Mouse (Mus musculus): ENCODE data around the gene Pla2g5. TPM values are rescaled to one million over a fixed set of nuclear protein-coding genes. Genes with fewer than 3 reads are reported as not detected.
"Not testable (repeated sequence)": the region's sequence is repeated elsewhere in the genome, so short reads cannot be mapped to it uniquely, and the experiment has no call there.

Gene Pla2g5
- total RNA-seq, 2 experiments from 2014 or later, result 0.65 to 2.1 TPM

DNA sequence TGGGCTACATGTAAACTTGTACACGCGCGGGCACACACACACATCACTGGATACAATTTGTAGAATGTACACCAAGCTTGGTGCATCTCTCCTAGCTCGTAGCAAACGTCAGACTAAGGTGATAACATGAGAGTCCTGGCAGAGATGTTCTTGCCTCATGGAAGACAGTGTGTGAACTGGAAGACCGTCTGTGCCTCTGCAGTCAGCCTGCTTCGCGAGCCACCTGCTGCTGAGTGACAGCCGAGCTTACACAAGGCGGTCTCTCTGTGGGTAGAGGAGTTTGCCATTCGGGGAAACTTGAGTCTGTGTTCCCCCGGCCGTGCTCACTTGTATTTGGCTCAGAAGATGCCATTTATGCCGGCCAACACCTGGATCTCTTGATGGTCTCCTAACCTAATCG is 4.8 kb downstream of the Pla2g5 start:
- DNase-seq (ENCODE audit: low spot score in 2 of 2), result peak in 1 of 2 experiments; percentile 28

DNA sequence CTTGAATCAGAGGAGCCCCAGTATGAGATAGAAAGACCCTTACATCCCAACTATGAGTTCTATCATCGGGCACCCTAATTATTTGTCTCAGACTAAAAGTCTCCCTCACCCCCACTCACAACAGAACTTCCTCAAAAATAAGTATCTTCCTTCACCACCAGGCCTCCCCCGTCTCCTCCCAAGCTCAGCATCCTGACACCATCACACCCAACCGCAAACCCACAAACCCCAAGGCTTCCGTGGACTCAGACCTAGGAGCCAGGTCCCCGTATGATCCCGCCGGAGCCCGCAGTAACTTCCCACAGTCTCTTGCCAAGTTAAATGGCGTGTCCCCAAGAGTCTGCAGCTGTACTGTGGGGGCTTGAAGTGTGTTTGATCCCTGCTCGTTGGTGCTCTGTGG is 5.7 kb downstream of the Pla2g5 start:
- DNase-seq (ENCODE audit: low spot score in 2 of 2), result peak in 1 of 2 experiments; percentile 10

DNA sequence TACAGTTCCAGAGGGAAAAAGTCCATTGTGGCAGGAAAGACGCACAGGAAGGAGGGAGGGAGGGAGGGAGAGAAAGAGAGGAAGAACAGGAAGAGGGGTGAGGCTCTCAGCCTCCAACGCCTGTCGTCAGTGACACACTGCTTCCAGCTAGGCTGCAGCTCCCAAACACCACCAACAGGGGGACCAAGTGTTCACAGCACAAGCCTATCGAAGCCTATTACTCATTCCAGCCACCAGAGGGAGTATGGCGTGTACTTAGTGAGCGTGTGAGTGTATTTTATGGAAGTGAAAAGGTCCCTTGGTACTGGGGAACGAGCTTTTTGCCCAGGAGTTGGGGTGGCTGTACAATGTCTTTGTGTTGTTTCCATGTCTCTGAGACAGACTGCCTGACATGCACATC is 6.8 kb downstream of the Pla2g5 start:
- peak; percentile 80 for DNase-seq (ENCODE audit: low spot score in 2 of 2)

DNA sequence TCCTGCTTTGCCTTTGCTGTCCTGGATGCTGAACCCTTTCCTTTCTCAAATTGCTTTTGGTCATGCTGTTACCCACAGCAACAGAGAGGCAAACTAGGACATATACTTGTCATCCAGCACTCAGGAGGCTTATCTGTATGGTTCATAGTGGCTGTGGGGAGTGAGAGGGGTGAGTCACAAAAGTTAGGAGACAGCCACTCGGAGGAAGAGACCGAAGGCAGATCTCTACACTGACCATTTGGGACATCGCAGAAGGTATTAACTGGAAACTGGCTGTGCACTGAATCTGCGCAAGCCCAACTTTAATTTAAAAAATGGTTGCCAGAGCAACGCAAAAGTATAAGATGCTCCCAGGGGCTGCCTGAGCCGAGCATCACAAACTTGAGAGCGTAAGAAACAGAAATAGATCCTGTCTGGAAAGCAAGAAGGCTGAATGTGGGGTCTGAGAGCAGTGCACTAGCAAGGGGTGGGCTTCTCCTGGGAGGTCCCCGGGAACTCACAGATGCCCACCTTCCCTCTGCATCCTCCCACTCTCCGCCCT is 8.1 kb downstream of the Pla2g5 start:
- peak in 1 of 2 experiments; percentile 8 for DNase-seq (ENCODE audit: low spot score in 2 of 2)

DNA sequence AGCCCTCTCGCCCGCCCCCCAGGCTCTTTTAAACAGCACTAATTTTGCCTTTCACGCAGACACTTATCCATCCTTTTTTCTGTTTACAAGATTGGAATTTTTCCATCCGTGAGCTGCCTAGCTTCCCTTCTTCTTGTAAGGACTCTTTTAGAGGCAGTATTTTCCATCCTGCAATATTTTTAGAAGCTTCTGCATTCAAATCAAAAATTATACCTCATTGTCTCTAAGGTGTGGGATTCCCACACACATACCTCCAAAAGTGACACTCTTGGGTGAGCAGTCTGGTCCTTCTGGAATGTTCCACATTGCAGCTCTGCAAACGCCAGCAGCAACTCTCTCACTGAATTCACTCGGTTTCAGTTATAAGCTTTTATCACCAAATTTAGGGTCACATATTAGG is 10.3 kb downstream of the Pla2g5 start:
- no peak for DNase-seq (ENCODE audit: low spot score in 2 of 2)

DNA sequence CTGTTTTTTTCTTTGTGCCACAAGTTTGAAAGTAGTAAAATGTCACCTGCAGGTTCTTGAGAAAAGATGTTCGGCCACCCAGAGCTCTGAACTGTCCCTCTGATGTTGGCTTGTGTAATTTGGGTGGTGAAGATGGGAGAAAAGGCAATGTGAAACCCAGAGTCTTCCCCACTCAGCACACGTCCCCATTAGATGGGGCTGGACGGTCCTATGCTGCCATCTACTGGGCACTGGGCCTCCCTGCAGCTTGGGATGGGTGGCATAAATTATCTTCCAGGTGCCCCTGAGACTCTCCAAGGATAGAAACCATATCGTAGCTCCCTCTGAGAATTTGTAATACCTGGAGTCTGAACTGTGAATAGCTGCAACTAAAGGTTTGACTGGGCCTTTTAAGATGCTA is 11.8 kb downstream of the Pla2g5 start:
- DNase-seq (ENCODE audit: low spot score in 2 of 2), result peak; percentile 88 to 90

DNA sequence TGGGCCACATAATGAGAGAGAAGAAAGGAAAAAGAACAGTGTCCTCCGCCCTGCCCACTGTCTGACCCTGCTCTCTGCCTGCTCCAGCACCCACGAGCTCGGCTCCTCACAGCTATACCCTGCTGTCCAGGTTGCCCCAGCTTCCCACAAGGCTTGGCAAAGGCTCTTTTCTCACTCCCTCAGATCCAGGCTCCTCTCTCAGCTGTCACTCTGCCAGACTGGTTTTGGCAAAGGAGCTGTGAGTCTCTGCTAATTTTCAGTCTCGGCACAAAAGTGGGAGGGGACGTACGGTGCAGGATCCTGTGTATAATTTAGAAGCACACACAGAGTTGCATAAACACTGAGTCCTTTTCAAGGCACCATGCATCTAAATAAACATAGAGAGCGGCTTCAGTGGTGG is 21.9 kb downstream of the Pla2g5 start:
- DNase-seq (ENCODE audit: low spot score in 2 of 2), result peak; percentile 80 to 83

DNA sequence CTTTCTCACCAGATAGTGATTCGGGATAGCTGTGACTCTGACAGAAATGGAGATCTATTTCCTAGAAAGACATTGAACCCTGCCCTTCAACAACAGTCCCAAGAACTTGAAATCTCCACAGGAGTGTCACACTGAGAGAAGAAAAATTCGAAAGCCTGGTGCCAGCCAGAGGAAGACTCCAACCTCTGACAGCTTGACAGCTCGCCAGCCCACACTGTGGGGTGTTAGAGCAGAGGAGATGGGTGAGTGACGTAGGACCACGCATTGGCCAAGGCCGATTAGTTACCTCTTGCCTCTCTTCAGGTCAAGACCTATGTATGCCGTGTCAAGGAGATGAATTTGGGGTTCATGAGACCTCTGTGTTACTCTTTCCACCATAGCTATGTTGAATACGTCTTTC is 22.6 kb downstream of the Pla2g5 start:
- DNase-seq (ENCODE audit: low spot score in 2 of 2), result no peak

DNA sequence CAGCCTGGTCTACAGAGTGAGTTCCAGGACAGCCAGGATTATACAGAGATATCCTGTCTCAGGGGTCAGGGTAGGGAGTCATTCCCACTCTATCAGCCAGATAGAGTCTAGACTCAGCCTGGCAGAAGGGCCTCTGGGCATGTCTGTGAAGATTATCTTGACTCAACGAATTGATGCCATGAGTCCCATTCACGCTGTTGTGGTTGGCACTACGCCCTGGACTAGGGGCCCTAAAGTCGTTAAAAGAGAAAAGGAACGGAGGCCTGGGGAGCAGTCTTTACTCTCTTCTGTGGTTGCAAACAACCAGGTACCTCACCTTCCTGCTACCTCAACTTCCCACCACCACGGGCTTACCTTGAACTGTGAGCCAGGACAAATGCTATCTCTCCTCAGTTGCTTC is 23.5 kb downstream of the Pla2g5 start:
- no peak for DNase-seq (ENCODE audit: low spot score in 2 of 2)

DNA sequence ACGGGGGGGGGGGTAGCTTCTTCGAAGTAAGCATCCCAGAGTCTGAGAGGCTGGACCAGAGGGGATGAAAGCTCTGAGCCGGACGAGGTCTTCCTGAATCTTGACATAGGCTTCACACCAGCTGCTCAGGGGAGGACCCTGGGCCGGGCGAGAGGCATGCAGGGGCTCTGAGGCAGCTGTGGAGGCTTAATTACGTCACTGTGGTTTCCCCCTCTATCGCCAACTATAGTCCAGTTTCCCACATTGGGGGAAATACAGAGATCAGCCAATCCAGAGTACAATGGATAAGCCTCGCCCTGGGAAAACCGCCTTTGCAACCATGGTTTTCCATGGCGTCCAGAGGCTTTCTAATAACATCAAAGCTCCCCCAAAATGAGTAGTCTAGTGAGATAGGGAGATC is 36.1 kb downstream of the Pla2g5 start:
- DNase-seq (ENCODE audit: low spot score in 2 of 2), result no peak

DNA sequence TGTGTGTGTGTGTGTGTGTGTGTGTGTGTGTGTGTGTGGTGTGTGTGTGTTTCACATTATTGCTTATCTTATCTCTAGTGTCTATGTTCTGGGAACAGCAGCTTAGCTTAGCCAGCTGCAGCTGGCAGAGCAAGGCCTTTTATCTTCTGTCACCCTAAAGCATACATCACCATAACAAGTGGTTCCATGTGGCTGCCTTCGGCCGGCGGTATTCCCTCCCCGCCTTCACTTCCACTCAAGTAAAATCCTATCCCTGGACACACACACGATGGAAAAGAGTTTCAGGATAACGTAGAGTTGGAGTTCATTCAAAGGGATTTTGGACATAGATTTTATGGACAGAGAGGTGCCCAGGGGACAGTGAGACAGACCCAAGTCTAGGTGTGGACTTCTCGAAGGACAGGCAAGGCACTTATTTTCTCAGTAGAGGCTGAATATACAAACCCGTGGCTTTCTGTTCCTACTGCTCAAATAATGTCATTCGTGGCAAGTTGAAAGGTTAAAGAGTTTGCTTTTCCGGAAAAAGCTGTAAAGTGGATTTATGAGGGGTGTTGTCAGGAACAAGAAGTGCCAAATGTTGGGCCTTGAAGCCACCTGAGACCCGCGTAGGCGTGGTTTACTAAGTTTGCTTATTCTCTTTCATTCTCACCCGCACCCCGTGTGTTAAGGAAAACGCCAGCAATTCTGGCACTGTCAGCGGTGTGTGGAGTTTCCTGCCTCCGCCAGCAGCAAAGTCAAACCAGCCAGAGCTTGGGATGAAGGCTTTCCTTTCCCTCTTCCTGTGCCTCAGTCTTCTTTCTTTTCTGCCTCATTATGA is 37.3 kb downstream of the Pla2g5 start:
- no peak for DNase-seq (ENCODE audit: low spot score in 2 of 2)

DNA sequence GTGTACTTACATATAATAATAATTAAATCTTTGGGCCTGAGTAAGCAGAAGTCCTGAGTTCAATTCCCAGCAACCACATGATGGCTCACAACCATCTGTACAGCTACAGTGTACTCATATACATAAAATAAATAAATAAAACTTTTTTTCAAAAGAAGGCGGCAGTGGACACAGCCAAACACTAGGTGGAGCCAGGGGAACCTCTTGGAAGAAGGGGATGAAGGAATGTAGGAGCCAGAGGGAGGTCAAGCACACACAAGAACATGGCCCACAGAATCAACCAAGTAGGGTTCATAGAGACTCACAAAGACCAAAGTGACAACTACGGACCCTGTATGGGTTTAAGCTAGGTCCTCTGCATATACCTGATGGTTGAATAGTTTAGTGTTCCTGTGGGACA is 38.6 kb downstream of the Pla2g5 start:
- DNase-seq (ENCODE audit: low spot score in 2 of 2), result no peak

DNA sequence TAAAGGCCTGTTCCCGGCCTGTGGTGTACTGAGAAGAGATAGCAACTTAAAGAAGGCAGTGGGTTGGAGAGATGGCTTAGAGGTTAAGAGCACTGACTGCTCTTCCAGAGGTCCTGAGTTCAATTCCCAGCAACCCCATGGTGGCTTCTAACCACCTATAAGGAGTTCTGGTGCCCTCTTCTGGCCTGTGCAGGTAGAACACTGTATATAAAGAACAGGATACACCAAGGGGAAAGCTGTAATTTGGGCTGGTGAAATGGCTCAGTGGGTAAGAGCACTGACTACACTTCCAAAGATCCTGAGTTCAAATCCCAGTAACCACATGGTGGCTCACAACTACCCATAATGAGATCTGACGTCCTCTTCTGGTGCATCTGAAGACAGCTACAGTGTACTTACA is 39.1 kb downstream of the Pla2g5 start:
- DNase-seq (ENCODE audit: low spot score in 2 of 2), result not testable (repeated sequence)

DNA sequence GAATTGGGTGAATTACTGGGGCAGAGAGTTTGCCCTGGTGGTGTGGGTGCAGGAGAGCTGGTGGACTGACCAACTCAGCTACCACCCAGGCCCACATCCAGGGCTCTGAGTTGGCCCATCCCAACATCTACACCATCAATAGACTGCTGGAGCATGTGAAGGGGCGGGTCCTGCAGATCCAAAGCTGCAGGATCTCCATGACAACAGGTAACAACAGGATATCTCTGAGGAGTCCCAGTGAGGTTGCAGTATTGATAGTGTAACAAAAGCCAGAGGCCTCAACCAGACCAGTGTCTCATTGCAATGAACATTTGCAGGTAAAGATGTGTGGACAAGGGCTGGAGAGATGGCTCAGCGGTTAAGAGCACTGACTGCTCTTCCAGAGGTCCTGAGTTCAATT is 42.2 kb downstream of the Pla2g5 start:
- DNase-seq (ENCODE audit: low spot score in 2 of 2), result no peak

DNA sequence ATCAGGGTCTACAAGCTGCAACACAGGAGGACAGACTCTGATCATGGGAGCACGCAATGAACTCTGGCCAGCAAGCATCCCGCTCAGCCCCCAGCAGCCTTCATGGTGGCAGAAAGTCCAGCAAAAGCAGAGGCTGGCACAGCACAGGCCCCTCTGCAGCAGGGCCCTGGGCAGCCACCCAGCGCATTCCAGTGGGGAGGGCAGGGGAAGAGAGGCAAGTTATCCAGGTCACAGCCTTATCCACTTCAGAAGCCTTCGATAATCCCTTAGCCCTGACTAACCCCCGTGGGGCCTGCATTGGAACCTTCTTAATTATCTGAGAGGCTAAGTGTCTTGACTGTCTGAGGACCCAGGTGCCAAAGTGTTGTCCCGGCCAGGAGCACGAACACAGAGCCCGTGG is 44.2 kb downstream of the Pla2g5 start:
- DNase-seq (ENCODE audit: low spot score in 2 of 2), result peak; percentile 27 to 34

DNA sequence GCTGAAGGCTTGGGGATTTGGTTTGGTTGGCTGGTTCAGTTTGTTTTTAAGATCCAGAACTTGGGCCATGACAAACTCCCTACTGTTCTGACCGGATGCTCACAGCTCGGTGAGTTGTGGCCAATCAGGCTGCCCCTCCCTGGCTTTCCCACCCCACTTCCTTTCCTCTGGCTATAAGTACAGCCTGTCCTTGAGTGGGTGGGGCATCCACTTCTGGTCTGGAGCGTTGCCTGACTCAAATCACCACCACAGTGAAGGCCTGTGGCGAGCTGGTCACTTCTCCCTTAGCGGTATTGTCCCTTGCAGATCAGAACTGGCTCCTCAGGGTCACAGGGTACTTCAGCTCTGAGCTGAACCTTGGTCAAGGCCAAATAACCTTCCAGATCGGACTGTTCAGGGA is 45.5 kb downstream of the Pla2g5 start:
- no peak for DNase-seq (ENCODE audit: low spot score in 2 of 2)

DNA sequence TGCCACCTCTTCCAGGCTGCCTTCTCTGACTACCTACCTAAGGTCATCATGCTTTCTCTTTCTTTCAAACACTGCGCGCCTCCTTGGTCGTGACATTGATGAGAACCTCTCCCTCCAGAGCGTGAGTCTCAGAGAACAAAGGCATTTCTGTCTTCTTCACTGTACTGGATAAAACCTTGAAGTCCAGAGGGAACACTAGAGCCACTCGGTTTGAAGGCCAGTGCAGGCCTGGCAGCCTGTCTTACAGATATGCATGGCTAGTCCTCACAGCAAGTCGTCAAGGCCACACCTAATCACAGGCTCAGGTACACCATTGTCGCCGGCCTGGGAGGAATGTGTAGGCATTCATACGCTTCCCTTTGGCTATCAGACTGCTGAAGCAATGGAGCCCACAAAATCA is 47.1 kb downstream of the Pla2g5 start:
- DNase-seq (ENCODE audit: low spot score in 2 of 2), result no peak

DNA sequence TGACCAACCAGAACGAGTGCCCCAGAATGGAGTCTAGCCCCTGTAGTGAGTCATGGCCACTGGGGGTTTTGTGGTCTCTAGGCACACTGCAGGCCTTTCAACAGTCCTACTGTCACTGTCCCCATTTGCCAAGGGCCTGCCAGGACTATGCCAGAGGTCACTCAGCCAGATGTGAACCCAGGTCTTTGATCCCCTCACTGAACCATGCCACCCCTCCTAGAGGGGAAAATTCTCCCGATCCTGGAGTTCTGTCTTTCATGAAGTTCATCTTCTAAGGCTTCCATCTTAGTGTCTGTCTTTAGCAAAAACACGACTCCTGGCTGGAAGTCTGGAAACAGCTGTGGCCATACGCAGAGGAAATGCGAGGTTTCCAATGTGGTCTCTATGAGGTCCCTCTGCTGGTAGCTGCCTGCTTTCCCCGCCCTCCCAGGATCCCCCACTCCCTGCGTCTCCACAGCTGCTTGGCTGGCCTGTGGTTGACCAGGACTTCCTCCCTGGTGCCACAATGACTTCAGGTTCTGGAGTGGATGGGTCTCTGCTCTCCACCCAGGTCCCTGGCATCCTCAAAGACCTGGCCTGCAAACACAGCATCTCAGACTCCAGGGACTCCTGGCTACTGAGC is 56.3 kb downstream of the Pla2g5 start:
- no peak for DNase-seq (ENCODE audit: low spot score in 2 of 2)

DNA sequence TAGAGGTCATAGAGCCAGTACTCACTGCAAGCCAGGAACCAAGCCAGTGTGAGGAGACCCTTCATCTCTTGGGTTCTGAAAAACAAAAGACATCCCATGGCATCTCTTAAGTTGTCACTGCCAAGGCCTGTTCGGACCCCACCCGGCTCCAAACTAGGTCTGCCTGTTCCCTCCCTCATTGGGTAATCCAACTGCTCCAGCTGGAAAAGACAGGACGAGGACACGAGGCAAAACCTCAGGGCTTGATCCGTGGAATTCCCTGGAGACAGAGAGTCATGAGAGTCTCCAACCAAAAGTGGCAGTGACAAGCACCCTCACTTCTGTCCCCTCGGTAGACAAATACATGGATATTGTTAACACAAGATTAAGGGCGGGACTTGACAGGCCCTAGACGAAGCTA is 57.1 kb downstream of the Pla2g5 start:
- DNase-seq (ENCODE audit: low spot score in 2 of 2), result no peak

DNA sequence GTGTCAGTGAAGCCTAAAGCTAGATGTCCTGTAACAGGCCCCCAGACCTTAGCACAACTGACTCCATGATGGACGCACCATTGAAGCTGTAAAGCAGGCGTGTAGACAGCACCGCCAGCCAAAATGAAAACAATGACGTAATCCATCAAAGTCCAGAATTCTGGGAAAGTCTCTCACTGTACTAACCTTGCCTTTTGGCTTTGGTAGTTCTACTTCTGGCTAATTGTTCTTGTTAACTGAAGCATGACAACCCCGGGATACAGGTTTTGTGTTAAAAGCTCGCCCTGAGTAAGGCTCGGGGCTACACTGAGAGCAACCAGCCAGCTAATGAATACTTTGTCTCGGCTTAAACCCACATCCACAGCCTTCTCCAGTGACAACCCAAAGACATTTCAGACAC is 58.0 kb downstream of the Pla2g5 start:
- no peak for DNase-seq (ENCODE audit: low spot score in 2 of 2)

DNA sequence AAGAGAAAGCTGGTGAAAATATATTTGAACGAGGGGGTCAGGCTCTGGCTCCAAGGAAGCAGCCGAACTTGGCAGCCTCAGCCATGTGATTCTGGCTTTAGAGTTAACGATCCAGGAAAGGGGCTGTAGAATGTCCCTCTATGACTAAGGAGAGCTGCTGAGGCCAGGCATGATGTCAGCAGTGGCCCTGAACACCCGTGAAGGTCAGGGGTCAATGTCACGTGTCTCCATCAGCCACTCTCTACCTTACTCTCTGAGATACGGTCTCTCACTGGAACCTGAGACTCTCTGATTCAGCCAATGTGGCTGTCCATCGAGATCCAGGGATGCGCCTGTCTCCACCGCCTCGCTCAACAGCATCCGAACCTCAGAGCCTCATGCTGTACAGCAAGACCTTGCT is 60.4 kb downstream of the Pla2g5 start:
- DNase-seq (ENCODE audit: low spot score in 2 of 2), result no peak

DNA sequence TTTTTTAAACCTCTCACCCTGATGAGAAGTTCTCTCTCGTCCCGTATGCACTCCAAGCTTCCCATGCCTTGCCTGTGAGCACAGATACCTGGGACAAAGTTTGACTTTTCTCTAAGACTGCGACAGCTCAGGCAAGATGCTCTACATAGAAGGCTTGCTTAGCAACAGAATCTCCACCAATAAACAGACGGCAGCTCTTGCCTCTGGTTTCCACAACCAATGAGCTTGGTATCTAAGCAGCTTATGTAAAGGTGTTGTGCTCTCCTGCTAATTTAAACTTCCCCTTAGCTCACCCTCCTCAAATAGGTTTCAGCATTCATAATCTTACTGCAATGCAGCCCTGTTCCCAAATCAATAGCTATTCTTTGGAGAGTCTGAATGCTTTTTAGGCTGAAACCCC is 61.7 kb downstream of the Pla2g5 start:
- no peak for DNase-seq (ENCODE audit: low spot score in 2 of 2)
